Mouse (Mus musculus) lung, embryonic 14.5 days (tissue): ENCODE data around the gene Gm4871. TPM values are rescaled to one million over a fixed set of nuclear protein-coding genes. Genes with fewer than 3 reads are reported as not detected.
"Not testable (repeated sequence)": the region's sequence is repeated elsewhere in the genome, so short reads cannot be mapped to it uniquely, and the experiment has no call there.

Source experiments
- ATAC-seq: fragments of 200-750 bp; cut with Nextera tagmentation; 2 replicates; pipeline ENCODE4 v1.8.0; 2017; ENCODE audit warnings: mild to moderate bottlenecking, moderate TSS enrichment, moderate library complexity; ENCODE audit not compliant: insufficient read depth
- DNase-seq: peaks from one replicate; pipeline ENCODE4 v3.0.0-alpha.2; 2015
- H3K27ac ChIP-seq: fragments of 300-500 bp; sonication (generic); 2 replicates; pipeline ENCODE4 v1.5.1; 2014; ENCODE audit warnings: low read depth, mild to moderate bottlenecking, moderate library complexity
- H3K27me3 ChIP-seq: fragments of 300-500 bp; sonication (generic); 2 replicates; pipeline ENCODE4 v1.6.1; 2014; ENCODE audit warnings: low read length, control low read depth; ENCODE audit not compliant: insufficient read depth
- H3K36me3 ChIP-seq: fragments of 300-500 bp; sonication (generic); 2 replicates; pipeline ENCODE4 v1.6.1; 2014; ENCODE audit warnings: control low read depth; ENCODE audit not compliant: insufficient read depth
- H3K4me1 ChIP-seq: fragments of 300-500 bp; sonication (generic); 2 replicates; pipeline ENCODE4 v1.6.1; 2014; ENCODE audit warnings: antibody characterized with exemption, control low read depth; ENCODE audit not compliant: insufficient read depth
- H3K4me2 ChIP-seq: fragments of 300-500 bp; sonication (generic); 2 replicates; pipeline ENCODE4 v1.6.1; 2014; ENCODE audit warnings: mild to moderate bottlenecking
- H3K4me3 ChIP-seq: fragments of 300-500 bp; sonication (generic); 2 replicates; pipeline ENCODE4 v1.5.1; 2014; ENCODE audit warnings: low read depth, low read length
- H3K9ac ChIP-seq: fragments of 300-500 bp; sonication (generic); 2 replicates; pipeline ENCODE4 v1.6.1; 2014
- H3K9me3 ChIP-seq: fragments of 300-500 bp; sonication (generic); 2 replicates; pipeline ENCODE4 v1.6.1; 2016; ENCODE audit warnings: low read depth, low read length, control low read depth
- CTCF ChIP-seq: IDR thresholded peaks from 2 replicates; pipeline ENCODE4 v1.5.1; 2016; ENCODE audit warnings: antibody characterized with exemption, low read depth
- whole genome bisulfite sequencing: fragments of 180-500 bp; shearing (Covaris S2); extraction: QIAGEN DNeasy Blood & Tissue Kit; methylation state at CpG from one replicate; pipeline ENCODE4 v1.1.7; 2014; 5-methylcytosine and 5-hydroxymethylcytosine counted together
- polyA plus RNA-seq: library from polyadenylated mRNA; unstranded; fragments of >200 nt; fragmentation: Nextera tagmentation; extraction: Ambion mirVana; gene quantifications from 2 replicates; pipeline ENCODE4 v1.2.1, GENCODE M21; 2014

Gene Gm4871
- polyA plus RNA-seq, 1 experiment from 2014 or later = not detected

GRCm38 (mm10) chr5:145016761-145017160, 15.8 kb downstream of the Gm4871 start:
- ATAC-seq, H3K4me2 ChIP-seq, DNase-seq, H3K9me3 ChIP-seq, H3K27me3 ChIP-seq, H3K27ac ChIP-seq, H3K36me3 ChIP-seq, H3K4me3 ChIP-seq, H3K9ac ChIP-seq, H3K4me1 ChIP-seq: not testable (repeated sequence)
- WGBS = 43% methylated on average over 2 of the region's 2 CpGs
- TF ChIP-seq CTCF = peak; percentile 14; the same call in 1 of the 2 replicates

GRCm38 (mm10) chr5:145014278-145014677, 18.3 kb downstream of the Gm4871 start:
- Histone ChIP-seq H3K4me2 (no peak overlapping the region), H3K4me3 (no peak overlapping the region), H3K27ac (no peak overlapping the region), H3K9me3 (no peaks in the 10 kb centered on the region), H3K36me3 (no peaks in the 10 kb centered on the region), H3K4me1 (no peaks in the 10 kb centered on the region), H3K27me3 (no peaks in the 10 kb centered on the region), H3K9ac (no peak overlapping the region)
- no peak for TF ChIP-seq CTCF
- DNase-seq (no peak), ATAC-seq (no peak)
- 63% methylated on average over 1 of the region's 1 CpGs for WGBS

GRCm38 (mm10) chr5:145008878-145009659, 23.5 kb downstream of the Gm4871 start:
- H3K4me1 ChIP-seq = no peaks in the 10 kb centered on the region
- no peak overlapping the region for H3K9ac ChIP-seq
- no peaks in the 10 kb centered on the region for H3K27me3 ChIP-seq
- H3K9me3 ChIP-seq = no peaks in the 10 kb centered on the region
- WGBS = 80% methylated on average over 15 of the region's 15 CpGs
- TF ChIP-seq CTCF = no peak
- no peak overlapping the region for H3K4me2 ChIP-seq
- no peaks in the 10 kb centered on the region for H3K36me3 ChIP-seq
- H3K4me3 ChIP-seq = no peak overlapping the region
- no peak overlapping the region for H3K27ac ChIP-seq
- DNase-seq (no peak), ATAC-seq (no peak)

- H3K36me3 ChIP-seq = no peaks in the 10 kb centered on the region
- 68% methylated on average over 6 of the region's 6 CpGs for WGBS
- TF ChIP-seq CTCF = no peak
- DNase-seq (no peak), ATAC-seq (no peak)
- no peaks in the 10 kb centered on the region for H3K9me3 ChIP-seq
- no peaks in the 10 kb centered on the region for H3K27me3 ChIP-seq
- no peaks in the 10 kb centered on the region for H3K4me1 ChIP-seq
- H3K4me2 ChIP-seq = no peak overlapping the region
- no peak overlapping the region for H3K4me3 ChIP-seq
- no peak overlapping the region for H3K9ac ChIP-seq
- no peak overlapping the region for H3K27ac ChIP-seq
Observed at GRCm38 (mm10) chr5:145005596-145005995, 27.0 kb downstream of the Gm4871 start.

GRCm38 (mm10) chr5:145004495-145004894, 28.1 kb downstream of the Gm4871 start:
- WGBS = 41% methylated on average over 9 of the region's 9 CpGs
- no peak for TF ChIP-seq CTCF
- no peaks in the 10 kb centered on the region for H3K36me3 ChIP-seq

GRCm38 (mm10) chr5:145003362-145003761, 29.2 kb downstream of the Gm4871 start:
- H3K27me3 ChIP-seq = no peaks in the 10 kb centered on the region
- DNase-seq (no peak), ATAC-seq (no peak)
- H3K27ac ChIP-seq = no peak overlapping the region
- H3K9ac ChIP-seq = no peak overlapping the region
- no peaks in the 10 kb centered on the region for H3K9me3 ChIP-seq
- WGBS = 82% methylated on average over 3 of the region's 3 CpGs
- no peak overlapping the region for H3K4me3 ChIP-seq
- H3K4me2 ChIP-seq = no peak overlapping the region
- H3K36me3 ChIP-seq = no peaks in the 10 kb centered on the region
- no peak for TF ChIP-seq CTCF
- no peaks in the 10 kb centered on the region for H3K4me1 ChIP-seq

More at GRCm38 (mm10) chr5:145004495-145004894, 28.1 kb downstream of the Gm4871 start:
- Histone ChIP-seq H3K9ac (no peak overlapping the region), H3K27ac (no peak overlapping the region), H3K9me3 (no peaks in the 10 kb centered on the region), H3K4me1 (no peaks in the 10 kb centered on the region), H3K27me3 (no peaks in the 10 kb centered on the region), H3K4me2 (no peak overlapping the region), H3K4me3 (no peak overlapping the region)
- no peak for DNase-seq
- ATAC-seq = no peak

GRCm38 (mm10) chr5:144998491-144998890, 34.1 kb downstream of the Gm4871 start:
- no peaks in the 10 kb centered on the region for H3K36me3 ChIP-seq
- no peaks in the 10 kb centered on the region for H3K27me3 ChIP-seq
- no peaks in the 10 kb centered on the region for H3K9me3 ChIP-seq
- ATAC-seq (no peak), DNase-seq (peak; percentile 63)
- no peak overlapping the region for H3K4me3 ChIP-seq
- H3K9ac ChIP-seq = no peak overlapping the region
- peak; percentile 63 for TF ChIP-seq CTCF
- H3K27ac ChIP-seq = no peak overlapping the region
- H3K4me2 ChIP-seq = no peak overlapping the region
- no peaks in the 10 kb centered on the region for H3K4me1 ChIP-seq
- WGBS = 41% methylated on average over 2 of the region's 2 CpGs
